Mouse (Mus musculus): ENCODE data around the gene Sod1. TPM values are rescaled to one million over a fixed set of nuclear protein-coding genes. Genes with fewer than 3 reads are reported as not detected.

The Sod1 gene
- 100 to 1,000 TPM; 422 to 473 (median 449) TPM for total RNA-seq (2022)

- peak; percentile 85 to 96 for DNase-seq (ENCODE audit: low spot score in 2 of 2)
Measured at GRCm38 (mm10) chr16:90220026-90220891, at the start of gene Sod1. Gene Sod1 (plus strand): TSS chr16:90220754.

- DNase-seq (ENCODE audit: low spot score in 2 of 2): no peak
Measured at GRCm38 (mm10) chr16:90171416-90171815, 49.1 kb upstream of the Sod1 start.

GRCm38 (mm10) chr16:90176472-90176871, 44.1 kb upstream of the Sod1 start:
- peak in 1 of 2 experiments; percentile 82 for DNase-seq (ENCODE audit: low spot score in 2 of 2)

GRCm38 (mm10) chr16:90177425-90177824, 43.1 kb upstream of the Sod1 start:
- DNase-seq (ENCODE audit: low spot score in 2 of 2): no peak

GRCm38 (mm10) chr16:90178404-90178803, 42.1 kb upstream of the Sod1 start:
- no peak for DNase-seq (ENCODE audit: low spot score in 2 of 2)

- DNase-seq (ENCODE audit: low spot score in 2 of 2): no peak
Measured at GRCm38 (mm10) chr16:90179892-90180291, 40.7 kb upstream of the Sod1 start.

- DNase-seq (ENCODE audit: low spot score in 2 of 2): no peak
Measured at GRCm38 (mm10) chr16:90180975-90181374, 39.6 kb upstream of the Sod1 start.

- DNase-seq (ENCODE audit: low spot score in 2 of 2): no peak
Measured at GRCm38 (mm10) chr16:90181673-90182072, 38.9 kb upstream of the Sod1 start.

- no peak for DNase-seq (ENCODE audit: low spot score in 2 of 2)
Measured at GRCm38 (mm10) chr16:90184135-90184534, 36.4 kb upstream of the Sod1 start.

- peak; percentile 68 to 70 for DNase-seq (ENCODE audit: low spot score in 2 of 2)
Measured at GRCm38 (mm10) chr16:90185928-90186588, 34.5 kb upstream of the Sod1 start.

GRCm38 (mm10) chr16:90187453-90187852, 33.1 kb upstream of the Sod1 start:
- DNase-seq (ENCODE audit: low spot score in 2 of 2): no peak

- DNase-seq (ENCODE audit: low spot score in 2 of 2): no peak
Measured at GRCm38 (mm10) chr16:90191289-90191688, 29.3 kb upstream of the Sod1 start.

GRCm38 (mm10) chr16:90193719-90194118, 26.8 kb upstream of the Sod1 start:
- no peak for DNase-seq (ENCODE audit: low spot score in 2 of 2)

GRCm38 (mm10) chr16:90196688-90197240, 23.8 kb upstream of the Sod1 start:
- no peak for DNase-seq (ENCODE audit: low spot score in 2 of 2)

- DNase-seq (ENCODE audit: low spot score in 2 of 2): no peak
Measured at GRCm38 (mm10) chr16:90197337-90197973, 23.1 kb upstream of the Sod1 start.

- DNase-seq (ENCODE audit: low spot score in 2 of 2): no peak
Measured at GRCm38 (mm10) chr16:90198626-90199025, 21.9 kb upstream of the Sod1 start.

- no peak for DNase-seq (ENCODE audit: low spot score in 2 of 2)
Measured at GRCm38 (mm10) chr16:90199174-90199573, 21.4 kb upstream of the Sod1 start.

GRCm38 (mm10) chr16:90202140-90202539, 18.4 kb upstream of the Sod1 start:
- no peak for DNase-seq (ENCODE audit: low spot score in 2 of 2)

- no peak for DNase-seq (ENCODE audit: low spot score in 2 of 2)
Measured at GRCm38 (mm10) chr16:90203226-90203962, 17.2 kb upstream of the Sod1 start.

- DNase-seq (ENCODE audit: low spot score in 2 of 2): no peak
Measured at GRCm38 (mm10) chr16:90204868-90205267, 15.7 kb upstream of the Sod1 start.

GRCm38 (mm10) chr16:90208996-90209395, 11.6 kb upstream of the Sod1 start:
- no peak for DNase-seq (ENCODE audit: low spot score in 2 of 2)
